Mouse (Mus musculus) liver, adult 2 months (tissue): ENCODE data around the gene Cep170b.

ENCODE experiments used
- CTCF ChIP-seq: fragments of 200-500 bp; IDR thresholded peaks from 2 replicates; pipeline ENCODE4 v1.5.1; 2011; ENCODE audit warnings: low read depth, low read length, control low read depth
- POLR2A ChIP-seq: fragments of 200-500 bp; IDR thresholded peaks from 2 replicates; pipeline ENCODE4 v1.6.1; 2011; ENCODE audit warnings: low read length, control low read depth; ENCODE audit not compliant: insufficient read depth; ENCODE audit errors: extremely low read depth

GRCm38 (mm10) chr12:112739023-112739568 lies 18.8 kb downstream of the Cep170b start:
- TF ChIP-seq POLR2A = no peak
- no peak for TF ChIP-seq CTCF
